Mouse (Mus musculus) ES-Bruce4 (cell line): Measurements from ENCODE around the gene Nmnat2.

Experiments
- CTCF ChIP-seq: IDR thresholded peaks from one replicate; pipeline ENCODE4 v1.8.1; 2011; ENCODE audit warnings: low read depth, low read length
- EP300 ChIP-seq: IDR thresholded peaks from 2 replicates; pipeline ENCODE4 v1.6.1; 2011; ENCODE audit warnings: low read depth, low read length; ENCODE audit not compliant: insufficient read depth

GRCm38 (mm10) chr1:152993803-152994202 lies 39.0 kb downstream of the Nmnat2 start:
- no peak for TF ChIP-seq CTCF
- TF ChIP-seq EP300: no peak
